Mouse (Mus musculus): ENCODE results near the gene Chid1.
"Not testable (repeated sequence)": the region's sequence is repeated elsewhere in the genome, so short reads cannot be mapped to it uniquely, and the experiment has no call there.

Gene Chid1

GRCm38 (mm10) chr7:141463824-141464602, 75.6 kb downstream of the Chid1 start:
- in situ Hi-C loops (cut with MseI, MboI): no loop called here

- in situ Hi-C loops (cut with MseI, MboI): no loop called here
Measured at GRCm38 (mm10) chr7:141462333-141462821, 77.3 kb downstream of the Chid1 start.

- in situ Hi-C loops (cut with MseI, MboI): no loop called here
Measured at GRCm38 (mm10) chr7:141461521-141462332, 77.9 kb downstream of the Chid1 start.

- in situ Hi-C loops (cut with MseI, MboI): no loop called here
Measured at GRCm38 (mm10) chr7:141460391-141461113, 79.1 kb downstream of the Chid1 start, which contains the start of gene Cracr2b. TSS of gene Cracr2b (plus strand) at chr7:141461094.

GRCm38 (mm10) chr7:141460001-141460390, 79.7 kb downstream of the Chid1 start:
- in situ Hi-C loops (cut with MseI, MboI): no loop called here

GRCm38 (mm10) chr7:141459301-141459711, 80.4 kb downstream of the Chid1 start:
- in situ Hi-C loops (cut with MseI, MboI): no loop called here

- in situ Hi-C loops (cut with MseI, MboI): no loop called here
Measured at GRCm38 (mm10) chr7:141458661-141459060, 81.0 kb downstream of the Chid1 start.

- in situ Hi-C loops (cut with MseI, MboI): no loop called here
Measured at GRCm38 (mm10) chr7:141457986-141458660, 81.5 kb downstream of the Chid1 start.

- in situ Hi-C loops (cut with MseI, MboI): no loop called here
Measured at GRCm38 (mm10) chr7:141457236-141457635, 82.4 kb downstream of the Chid1 start.

- in situ Hi-C loops (cut with MseI, MboI): no loop called here
Measured at GRCm38 (mm10) chr7:141456739-141457138, 82.9 kb downstream of the Chid1 start.

- in situ Hi-C loops (cut with MseI, MboI): no loop called here
Measured at GRCm38 (mm10) chr7:141455610-141456314, 83.9 kb downstream of the Chid1 start.

- in situ Hi-C loops (cut with MseI, MboI): no loop called here
Measured at GRCm38 (mm10) chr7:141454967-141455551, 84.6 kb downstream of the Chid1 start, which contains the start of gene Pnpla2. TSS of gene Pnpla2 (plus strand) at chr7:141455198.

GRCm38 (mm10) chr7:141453636-141454035, 86.0 kb downstream of the Chid1 start:
- in situ Hi-C loops (cut with MseI, MboI): no loop called here

- in situ Hi-C loops (cut with MseI, MboI): no loop called here
Measured at GRCm38 (mm10) chr7:141451928-141452327, 87.7 kb downstream of the Chid1 start.

GRCm38 (mm10) chr7:141447110-141447991, 92.3 kb downstream of the Chid1 start, which contains the start of gene Rplp2:
TSS of gene Rplp2 (plus strand) at chr7:141447370.
- in situ Hi-C loops (cut with MseI, MboI): no loop called here

- in situ Hi-C loops (cut with MseI, MboI): not testable (repeated sequence)
Measured at GRCm38 (mm10) chr7:141446374-141446773, 93.3 kb downstream of the Chid1 start.

- in situ Hi-C loops (cut with MseI, MboI): no loop called here
Measured at GRCm38 (mm10) chr7:141443828-141444237, 95.8 kb downstream of the Chid1 start, which contains the start of gene Pidd1. TSS of gene Pidd1 (minus strand) at chr7:141444025.
